Mouse (Mus musculus) adrenal gland, postnatal 14 days (tissue): ENCODE measurements at regions not wholly inside any gene's neighbourhood (a gene's known extent, or its start where the extent isn't known, plus 50 kb on each side); places are given as distances from the start of the nearest gene placed in this dataset.
"Not testable (repeated sequence)": the region's sequence is repeated elsewhere in the genome, so short reads cannot be mapped to it uniquely, and the experiment has no call there.

Experiments
- DNase-seq: peaks from one replicate; pipeline ENCODE4 v3.0.0; 2021; ENCODE audit warnings: mixed read lengths

GRCm38 (mm10) chr2:107117564-107117963, 58.1 kb upstream of the Fshb start:
- no peak for DNase-seq

GRCm38 (mm10) chr2:107118711-107119474, 59.4 kb upstream of the Fshb start:
- DNase-seq: peak; percentile 47

- DNase-seq: no peak
Measured at GRCm38 (mm10) chr2:107119697-107120096, 60.2 kb upstream of the Fshb start.

- no peak for DNase-seq
Measured at GRCm38 (mm10) chr2:107133186-107133585, 73.7 kb upstream of the Fshb start.

GRCm38 (mm10) chr2:107149317-107149716, 89.9 kb upstream of the Fshb start:
- DNase-seq: no peak

GRCm38 (mm10) chr2:107149851-107150250, 90.4 kb upstream of the Fshb start:
- no peak for DNase-seq

- no peak for DNase-seq
Measured at GRCm38 (mm10) chr2:107150373-107150772, 90.9 kb upstream of the Fshb start.

GRCm38 (mm10) chr2:107151878-107152277, 92.4 kb upstream of the Fshb start:
- no peak for DNase-seq

- DNase-seq: not testable (repeated sequence)
Measured at GRCm38 (mm10) chr2:107158836-107159402, 99.5 kb upstream of the Fshb start.

GRCm38 (mm10) chr2:107175721-107176120, 114.7 kb upstream of the Kcna4 start:
- DNase-seq: peak; percentile 28

- peak; percentile 34 for DNase-seq
Measured at GRCm38 (mm10) chr2:107183066-107183465, 107.4 kb upstream of the Kcna4 start.

- no peak for DNase-seq
Measured at GRCm38 (mm10) chr2:107184864-107185263, 105.6 kb upstream of the Kcna4 start.

- no peak for DNase-seq
Measured at GRCm38 (mm10) chr2:107201856-107202473, 88.5 kb upstream of the Kcna4 start.

- DNase-seq: no peak
Measured at GRCm38 (mm10) chr2:107202474-107202858, 88.0 kb upstream of the Kcna4 start.

- no peak for DNase-seq
Measured at GRCm38 (mm10) chr2:107221544-107221943, 68.9 kb upstream of the Kcna4 start.

GRCm38 (mm10) chr2:107224679-107225078, 65.8 kb upstream of the Kcna4 start:
- DNase-seq: no peak

GRCm38 (mm10) chr2:107227486-107227885, 63.0 kb upstream of the Kcna4 start:
- DNase-seq: no peak

- DNase-seq: no peak
Measured at GRCm38 (mm10) chr2:107228287-107228686, 62.2 kb upstream of the Kcna4 start.

GRCm38 (mm10) chr2:107231680-107232079, 58.8 kb upstream of the Kcna4 start:
- no peak for DNase-seq

- DNase-seq: no peak
Measured at GRCm38 (mm10) chr2:107232885-107233284, 57.6 kb upstream of the Kcna4 start.
